Comparison of ENCODE assay signal across 25 mouse cellular contexts in genomic region chr4:119922945-119923344, GRCm38 (mm10).
DNase-seq lines count a peak whose midpoint lies in the region; ATAC-seq and TF ChIP-seq lines count a peak whose summit lies in the region.
"Had no signal": no experiment of that assay in that cellular context is flagged by ENCODE, and none has a peak within 500 bp of the region (broad histone marks: within the 10 kb centered on the region; RNA-seq: fewer than 3 reads in every experiment).

No protein-coding gene starts in this region.

- no peak overlapping the region for H3K4me3 ChIP-seq in midbrain, postnatal 0 days (ENCODE audit: low read depth, low read length)
- H3K4me3 ChIP-seq: forebrain, embryonic 12.5 days; heart, embryonic 13.5 days; kidney, embryonic 15.5 days; limb, embryonic 13.5 days; liver, embryonic 12.5 days had no signal

- DNase-seq in heart, adult 11 months = peak; percentile 62
- no peak for DNase-seq in heart, adult 8-10 months (ENCODE audit: low spot score)
- DNase-seq in right cerebral cortex, postnatal 25 days = peak; percentile 49
- DNase-seq in right cerebral cortex, postnatal 4 days = no peak
- DNase-seq in kidney, postnatal 14 days = no peak
- no peak for DNase-seq in midbrain, postnatal 0 days (ENCODE audit: low spot score)
- DNase-seq: adrenal gland, postnatal 10 days; cerebellum, adult 11-12 months; forebrain, postnatal 0 days; gastrocnemius, postnatal 14 days; heart, adult 18-20 months; heart, postnatal 10 days; kidney, adult 11 months; kidney, postnatal 36 days; liver, postnatal 0 days; lung, postnatal 4 days; midbrain, embryonic 14.5 days had no signal

- WGBS in midbrain, postnatal 0 days = 91% methylated on average over 8 of the region's 8 CpGs

- ATAC-seq in inflammation-experienced regulatory T-cells, adult 6 months = peak; percentile 43
- no peak for ATAC-seq in midbrain, postnatal 0 days (ENCODE audit: low FRiP score)
- ATAC-seq: forebrain, postnatal 0 days; liver, embryonic 12.5 days; liver, postnatal 0 days had no signal

- TF ChIP-seq CTCF in midbrain, postnatal 0 days (IDR thresholded peaks at IDR 0.05) = no peak

- H3K36me3 ChIP-seq in midbrain, postnatal 0 days (ENCODE audit: insufficient read depth, low read length) = no peaks in the 10 kb centered on the region
- H3K36me3 ChIP-seq: forebrain, embryonic 12.5 days; heart, embryonic 13.5 days; kidney, embryonic 15.5 days; limb, embryonic 13.5 days; liver, embryonic 12.5 days had no signal

- H3K4me2 ChIP-seq in midbrain, postnatal 0 days (ENCODE audit: low read depth, low read length, poor library complexity, severe bottlenecking) = no peak overlapping the region
- H3K4me2 ChIP-seq: forebrain, embryonic 12.5 days; heart, embryonic 13.5 days; hindbrain, embryonic 14.5 days; kidney, embryonic 15.5 days; limb, embryonic 13.5 days; liver, embryonic 12.5 days had no signal

- no peak overlapping the region for H3K27ac ChIP-seq in midbrain, postnatal 0 days (ENCODE audit: low read depth, low read length)
- H3K27ac ChIP-seq: forebrain, embryonic 12.5 days; heart, embryonic 13.5 days; hindbrain, embryonic 14.5 days; kidney, embryonic 15.5 days; limb, embryonic 13.5 days; liver, embryonic 12.5 days had no signal

- no peak overlapping the region for H3K9ac ChIP-seq in midbrain, postnatal 0 days (replicated peaks; ENCODE audit: low read length, poor library complexity, severe bottlenecking)
- H3K9ac ChIP-seq: forebrain, embryonic 12.5 days; forebrain, postnatal 0 days; heart, embryonic 13.5 days; hindbrain, embryonic 14.5 days; kidney, embryonic 15.5 days; limb, embryonic 13.5 days; liver, embryonic 12.5 days; liver, postnatal 0 days had no signal

- no peaks in the 10 kb centered on the region for H3K27me3 ChIP-seq in midbrain, postnatal 0 days (ENCODE audit: insufficient read depth, low read length)
- H3K27me3 ChIP-seq: CH12.LX; forebrain, embryonic 12.5 days; heart, embryonic 13.5 days; kidney, embryonic 15.5 days; limb, embryonic 13.5 days; liver, embryonic 12.5 days had no signal

- no peaks in the 10 kb centered on the region for H3K9me3 ChIP-seq in midbrain, postnatal 0 days (ENCODE audit: low read length)
- H3K9me3 ChIP-seq: forebrain, embryonic 12.5 days had no signal

- no peaks in the 10 kb centered on the region for H3K4me1 ChIP-seq in midbrain, postnatal 0 days (ENCODE audit: insufficient read depth, low read length)
- H3K4me1 ChIP-seq: forebrain, embryonic 12.5 days; heart, embryonic 13.5 days; kidney, embryonic 15.5 days; limb, embryonic 13.5 days; liver, embryonic 12.5 days had no signal

Comparison
In these comparisons a context has a peak if more than half of its experiments do, and no peak if none do; other contexts are left out.
1. DNase-seq: peak in heart, adult 11 months (single experiment) and right cerebral cortex, postnatal 25 days (single experiment); none in heart, adult 8-10 months (single experiment), right cerebral cortex, postnatal 4 days (single experiment), kidney, postnatal 14 days (single experiment) and midbrain, postnatal 0 days (single experiment).